Mouse (Mus musculus) c-Kit-positive CD71-positive TER-119-negative erythroid progenitor cells, embryonic 14.5 days (primary cell): Measurements from ENCODE around the gene Ppp1r9b.
"Not testable (repeated sequence)": the region's sequence is repeated elsewhere in the genome, so short reads cannot be mapped to it uniquely, and the experiment has no call there.

Experiments
- DNase-seq: peaks from one replicate; pipeline ENCODE4 v3.0.0-alpha.2; 2013; ENCODE audit warnings: low read depth

Gene Ppp1r9b

DNA sequence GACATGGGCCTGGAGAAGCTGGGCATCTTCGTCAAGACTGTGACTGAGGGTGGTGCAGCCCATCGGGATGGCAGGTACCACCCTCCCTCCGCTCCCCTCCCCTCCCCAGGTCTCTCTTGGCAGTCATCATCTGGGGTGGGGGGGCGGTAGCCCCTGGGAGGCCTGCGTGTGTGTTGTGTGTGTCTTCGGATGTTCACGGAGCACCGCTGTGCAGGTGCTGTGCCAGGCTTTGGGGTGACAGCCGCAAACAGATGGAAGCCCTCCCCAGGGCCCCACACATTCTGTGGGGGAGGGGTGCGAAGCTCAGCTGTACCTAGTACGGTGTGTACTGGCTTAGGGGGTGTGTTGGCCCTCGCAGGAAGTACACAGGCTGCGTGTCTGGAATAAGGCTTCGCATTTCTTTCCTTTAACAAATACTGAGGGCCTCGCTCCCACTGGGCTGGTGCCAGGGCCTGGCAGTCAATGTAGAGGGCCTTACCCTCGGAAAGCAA, 7.3 kb downstream of the Ppp1r9b start:
- DNase-seq = no peak

DNA sequence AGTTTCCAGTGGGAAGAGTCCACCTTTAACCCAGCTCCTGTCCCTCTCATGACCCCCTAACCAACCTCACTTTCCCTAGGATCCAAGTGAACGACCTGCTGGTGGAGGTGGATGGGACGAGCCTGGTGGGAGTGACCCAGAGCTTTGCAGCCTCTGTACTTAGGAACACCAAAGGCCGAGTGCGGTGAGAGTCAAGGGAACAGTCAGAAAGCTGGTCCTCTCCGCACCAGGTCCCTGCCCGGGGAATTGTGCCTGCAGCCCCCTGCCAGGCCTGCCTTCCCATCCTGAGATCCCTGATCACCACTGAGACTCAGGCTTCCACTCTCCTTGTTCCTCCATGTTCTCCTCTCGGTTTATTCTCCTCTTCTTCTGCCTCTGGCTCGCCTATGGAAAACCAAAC, 9.3 kb downstream of the Ppp1r9b start:
- no peak for DNase-seq

DNA sequence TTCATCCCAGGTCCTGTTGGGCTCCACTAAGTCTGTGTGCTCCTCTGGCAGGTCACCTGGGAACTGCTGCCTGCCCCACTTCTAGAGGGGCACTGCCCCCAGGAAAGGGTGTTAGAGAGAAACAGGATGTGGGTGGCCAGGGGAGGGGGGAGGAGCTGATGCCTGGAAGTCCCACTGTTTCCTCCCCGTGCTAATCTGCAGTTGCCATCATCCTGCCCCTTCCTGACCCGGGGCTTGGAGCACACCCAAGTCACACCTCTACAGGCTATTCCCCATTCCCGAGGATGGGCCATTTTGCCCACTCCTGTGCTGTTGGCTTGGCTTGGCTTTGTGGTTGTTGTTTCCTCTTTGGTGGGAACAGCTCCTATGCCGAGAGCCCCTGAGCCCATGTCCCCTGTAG, 9.7 kb downstream of the Ppp1r9b start:
- no peak for DNase-seq

DNA sequence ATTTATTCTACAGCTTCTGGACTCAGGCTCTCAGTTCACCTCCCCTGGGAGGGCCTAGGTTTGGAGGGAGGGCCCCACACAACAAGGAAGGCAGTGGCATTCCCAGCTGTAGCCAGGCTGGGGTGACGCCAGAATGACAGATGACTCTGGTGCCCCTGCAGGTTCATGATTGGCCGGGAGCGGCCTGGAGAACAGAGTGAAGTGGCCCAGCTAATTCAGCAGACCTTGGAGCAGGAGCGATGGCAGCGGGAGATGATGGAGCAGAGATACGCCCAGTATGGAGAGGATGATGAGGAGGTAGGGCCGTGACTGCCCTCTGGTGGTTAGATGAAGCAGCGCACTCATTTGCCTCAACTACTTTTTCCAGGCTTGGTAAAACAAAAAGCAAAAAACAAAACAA, 10.2 kb downstream of the Ppp1r9b start:
- no peak for DNase-seq

DNA sequence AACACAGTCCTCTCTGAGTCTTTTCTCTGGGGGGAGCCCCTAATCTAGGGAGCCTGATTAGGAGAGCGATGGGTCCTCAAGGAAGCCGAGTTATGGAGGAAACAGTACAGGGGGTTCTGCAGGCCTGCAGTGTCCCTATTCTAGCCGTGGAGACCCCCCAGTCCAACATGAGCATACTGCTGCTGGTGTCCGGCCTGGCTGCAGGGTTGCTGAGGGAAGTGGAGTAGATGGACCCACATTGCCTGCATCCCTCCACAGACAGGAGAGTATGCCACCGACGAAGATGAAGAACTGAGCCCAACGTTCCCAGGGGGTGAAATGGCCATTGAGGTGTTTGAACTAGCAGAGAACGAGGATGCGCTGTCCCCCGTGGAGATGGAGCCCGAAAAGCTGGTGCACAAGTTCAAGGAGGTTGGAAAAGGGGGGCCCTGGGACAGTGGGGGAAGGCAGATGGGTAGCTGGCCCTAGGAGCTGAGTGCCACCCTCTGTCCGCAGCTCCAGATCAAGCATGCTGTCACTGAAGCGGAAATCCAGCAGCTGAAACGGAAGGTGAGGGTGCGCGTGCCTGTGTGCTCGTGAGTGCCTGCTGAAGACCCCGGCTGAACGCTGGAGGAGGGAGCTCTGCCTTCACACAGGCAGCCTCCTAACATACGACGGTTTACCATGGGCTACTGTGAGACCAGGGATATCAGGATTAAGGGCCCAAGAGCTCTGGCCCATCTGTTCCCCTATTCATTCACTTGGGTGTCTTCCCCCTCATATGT, 10.9 kb downstream of the Ppp1r9b start:
- no peak for DNase-seq

DNA sequence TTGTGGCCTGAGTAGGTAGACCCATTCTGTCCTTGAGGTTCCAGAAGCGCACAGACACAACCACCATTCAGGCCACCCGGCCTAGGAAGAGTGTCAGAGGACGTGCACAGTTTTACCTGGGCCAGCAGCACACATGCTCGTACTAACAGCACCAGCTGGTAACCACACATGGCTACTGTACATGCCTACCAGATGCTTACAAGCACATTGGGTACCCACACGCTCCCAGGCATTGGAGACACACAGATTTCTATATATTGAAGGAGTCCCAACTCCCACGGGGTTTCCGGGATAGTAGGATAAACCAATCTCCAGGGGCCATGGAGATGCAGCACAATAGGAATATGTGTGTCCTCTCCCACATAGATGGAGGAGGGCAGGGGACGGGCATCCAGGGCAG, 11.9 kb downstream of the Ppp1r9b start:
- no peak for DNase-seq

DNA sequence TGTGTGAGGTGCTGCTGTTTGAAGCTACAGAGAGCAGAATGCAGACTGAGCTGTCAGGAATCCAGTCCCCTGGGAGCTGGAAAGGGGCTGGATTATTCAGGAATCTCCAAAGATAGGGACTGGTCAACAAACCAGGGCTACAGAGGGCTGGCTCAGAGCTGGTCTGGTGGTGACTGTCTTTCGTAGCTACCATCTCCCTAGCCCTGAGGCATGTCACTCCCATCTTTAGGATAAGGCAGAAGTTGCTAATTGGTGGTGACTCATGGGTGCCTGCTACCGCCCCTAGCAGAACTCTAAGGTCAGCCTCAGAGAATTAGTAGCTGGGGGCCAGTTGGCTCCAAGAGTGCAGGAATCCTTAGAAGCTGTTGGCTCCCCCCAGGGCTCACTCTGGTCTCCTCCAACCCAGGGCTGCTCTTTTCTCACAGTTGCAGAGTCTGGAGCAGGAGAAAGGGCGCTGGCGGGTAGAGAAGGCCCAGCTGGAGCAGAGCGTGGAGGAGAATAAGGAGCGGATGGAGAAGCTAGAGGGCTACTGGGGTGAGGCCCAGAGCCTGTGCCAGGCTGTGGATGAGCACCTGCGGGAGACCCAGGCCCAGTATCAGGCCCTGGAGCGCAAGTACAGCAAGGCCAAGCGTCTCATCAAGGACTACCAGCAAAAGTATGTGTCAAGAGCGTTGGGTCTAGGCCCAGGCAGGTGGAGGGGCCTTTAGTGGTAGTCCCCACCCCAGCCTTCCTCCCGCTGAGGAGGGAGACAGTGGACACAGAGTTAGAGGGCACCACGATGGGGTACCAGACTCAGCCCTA, 13.5 kb downstream of the Ppp1r9b start:
- DNase-seq = no peak

DNA sequence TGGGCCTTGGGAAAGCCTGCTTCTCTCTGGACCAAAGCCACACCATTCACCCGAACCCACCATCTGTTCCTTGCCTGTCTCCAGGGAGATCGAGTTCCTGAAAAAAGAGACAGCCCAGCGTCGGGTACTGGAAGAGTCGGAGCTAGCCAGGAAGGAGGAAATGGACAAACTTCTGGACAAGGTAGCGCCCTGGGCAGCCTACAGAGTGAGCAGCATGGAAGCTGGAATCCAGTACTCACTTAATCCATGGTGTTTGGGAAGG, 14.0 kb downstream of the Ppp1r9b start:
- DNase-seq = no peak

DNA sequence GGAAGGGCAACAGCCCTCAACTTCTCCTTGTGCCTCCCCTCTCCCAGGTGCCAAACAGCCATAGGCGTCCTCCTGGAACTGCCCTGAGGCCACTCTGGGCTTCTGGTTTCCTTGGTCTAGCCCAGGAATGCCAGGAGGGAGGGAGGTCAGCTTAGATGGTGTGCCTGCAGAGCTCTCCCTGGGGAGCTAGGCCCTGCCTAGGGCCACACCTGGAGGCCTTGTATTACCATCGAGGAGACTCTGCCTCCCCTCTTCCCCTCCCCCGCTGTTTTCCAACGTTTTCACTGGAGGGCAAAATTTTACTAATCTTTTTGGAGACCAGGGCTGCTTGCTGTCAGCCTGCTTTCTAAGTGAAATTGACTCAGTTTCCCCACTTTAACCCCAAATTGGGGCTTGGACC, 15.2 kb downstream of the Ppp1r9b start:
- DNase-seq = no peak

DNA sequence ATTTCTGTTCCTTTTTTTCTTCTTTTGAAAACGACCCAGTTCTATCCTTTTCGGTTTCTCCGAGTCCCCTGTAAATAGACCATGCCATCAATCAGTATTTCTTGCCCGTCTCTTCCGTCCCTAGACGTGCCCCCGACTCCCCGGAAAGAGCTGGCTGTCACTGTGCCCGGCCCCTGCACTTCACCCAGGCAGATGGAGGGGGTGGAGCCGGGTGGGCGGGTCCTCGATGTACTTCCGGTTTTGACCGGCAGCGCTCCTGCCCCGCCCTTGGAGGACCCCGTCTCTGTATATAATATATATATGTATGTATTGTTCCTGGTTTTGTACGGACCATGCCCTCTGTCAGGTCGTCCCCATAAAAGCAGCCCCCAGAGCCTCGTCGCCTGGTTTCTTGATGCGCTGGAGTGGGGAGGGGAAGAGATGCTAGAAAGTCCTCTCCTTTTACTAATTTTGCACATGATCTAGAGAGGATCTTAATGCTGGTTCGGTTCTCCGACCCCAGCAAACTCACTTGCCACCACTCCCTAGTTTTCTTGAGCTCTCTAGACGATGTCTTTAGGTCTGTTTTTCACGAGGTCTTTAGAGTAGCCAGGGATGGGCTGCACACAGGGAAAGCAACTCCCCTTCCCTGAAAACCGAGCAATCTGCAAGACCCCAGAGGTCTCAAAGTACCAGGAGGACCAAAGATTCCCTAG, 15.8 kb downstream of the Ppp1r9b start:
- DNase-seq = no peak

DNA sequence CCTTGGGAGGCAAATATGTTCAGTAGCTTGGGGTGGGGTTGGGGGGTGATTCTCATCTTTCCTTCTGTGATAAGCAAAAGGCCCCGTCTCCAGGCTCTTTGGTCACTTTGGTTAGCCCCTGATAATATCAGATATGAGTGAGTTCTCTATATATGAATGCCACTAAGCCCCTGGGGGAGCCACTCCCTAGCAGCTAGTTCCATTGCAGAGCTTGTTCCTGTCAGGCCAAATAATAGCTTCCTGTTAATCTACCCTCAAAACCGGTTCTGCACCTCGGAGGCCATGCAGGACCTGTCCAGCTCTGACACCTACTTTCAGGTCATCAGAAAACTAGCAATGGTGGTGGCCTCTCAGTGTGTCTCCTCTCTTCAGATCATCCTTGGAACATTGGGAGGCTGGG, 16.6 kb downstream of the Ppp1r9b start:
- DNase-seq = no peak

DNA sequence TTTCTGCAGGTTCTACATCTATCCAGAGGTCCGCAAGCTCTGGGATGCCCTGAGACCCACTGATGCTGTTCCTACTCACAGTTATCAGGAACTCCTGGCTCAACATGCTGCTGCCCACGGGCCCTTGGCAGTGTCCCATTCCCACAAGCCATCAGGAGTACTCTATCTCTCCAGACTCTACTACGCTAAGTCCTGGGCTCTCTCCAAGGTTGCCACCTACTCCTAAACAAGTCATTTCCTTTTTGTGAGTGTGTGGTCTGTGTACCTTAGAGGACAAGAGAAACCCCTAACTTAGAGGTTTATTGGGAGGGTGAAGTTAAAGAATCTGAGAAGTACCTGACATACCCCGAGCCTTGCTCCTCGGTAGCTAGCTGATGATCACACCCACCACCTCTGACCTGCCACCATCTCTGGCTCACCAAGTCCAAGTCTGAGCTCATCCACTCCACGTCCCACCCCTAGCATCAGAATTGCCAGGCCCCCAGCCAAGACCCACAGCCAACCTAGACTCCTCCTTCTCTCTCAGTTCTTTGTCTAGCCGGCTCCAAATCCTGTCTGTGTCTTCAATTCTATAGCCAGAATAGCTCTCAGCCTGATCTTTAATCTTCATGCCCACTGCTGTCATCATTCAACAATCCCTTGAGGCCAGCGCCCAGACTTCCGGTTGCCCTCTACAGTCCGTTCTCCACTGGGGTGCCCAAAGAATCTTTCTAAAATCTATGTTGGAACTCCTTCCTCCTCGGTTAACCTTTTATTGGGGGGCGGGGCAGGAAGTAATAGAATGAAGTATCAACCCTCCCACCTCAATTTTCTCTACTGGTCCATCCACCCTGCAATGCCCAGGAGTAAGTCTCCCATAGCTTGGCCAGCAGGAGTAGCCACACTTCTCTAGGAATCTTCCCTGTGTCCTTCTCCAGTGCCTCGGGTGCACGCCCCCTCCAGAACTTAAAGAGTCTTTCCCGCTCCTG, 18.1 kb downstream of the Ppp1r9b start:
- no peak for DNase-seq

DNA sequence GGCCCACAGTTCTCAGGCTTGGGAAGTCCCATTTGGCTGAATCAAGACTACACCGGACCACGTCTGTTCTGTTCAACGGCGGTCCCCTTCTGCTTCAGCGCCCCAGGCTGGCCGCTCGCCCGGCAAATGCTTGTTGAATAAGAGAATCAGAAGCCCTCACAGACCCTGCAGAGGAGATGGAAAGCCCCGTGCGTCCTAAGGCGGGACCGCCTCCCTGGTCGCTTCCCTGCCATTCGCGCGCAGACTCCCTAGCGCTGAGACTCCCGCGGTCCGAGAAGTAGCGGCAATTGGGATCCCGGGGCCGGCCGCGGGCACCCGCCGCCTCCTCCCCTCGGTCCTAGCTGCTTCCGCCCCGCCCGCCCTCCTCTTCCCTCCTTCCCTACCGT, 18.8 kb downstream of the Ppp1r9b start, which contains the start of gene Samd14:
Gene Samd14, plus strand, starts transcription at position 251 of the 386 bp plus-strand sequence.
- DNase-seq = no peak

DNA sequence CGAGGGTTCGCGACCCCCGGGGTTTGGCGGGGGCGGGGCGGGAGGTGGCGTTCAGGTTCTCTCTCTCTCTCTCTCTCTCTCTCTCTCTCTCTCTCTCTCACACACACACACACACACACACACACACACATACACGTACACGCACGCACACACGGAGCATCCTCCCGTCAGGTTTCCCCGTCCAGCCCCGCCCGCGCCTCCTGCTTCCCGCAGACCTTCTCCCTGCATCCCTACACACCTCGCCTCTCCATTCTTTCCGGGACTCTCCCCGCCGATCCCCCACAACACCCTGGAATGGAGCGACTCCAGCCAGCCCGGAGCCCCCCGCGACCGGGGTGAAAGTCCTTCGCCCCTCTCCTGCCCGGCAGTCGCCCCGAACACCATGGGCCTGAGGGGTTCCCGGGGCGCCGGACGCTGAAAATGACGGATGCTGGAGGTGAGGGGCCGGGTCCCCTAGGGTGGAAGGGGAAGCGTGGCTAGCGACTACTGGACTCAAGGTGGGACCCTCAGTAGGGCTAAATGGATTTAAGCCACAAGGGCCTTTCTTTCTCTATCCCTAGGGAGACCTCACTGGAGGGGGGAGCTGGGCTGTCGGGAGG, 19.4 kb downstream of the Ppp1r9b start:
- no peak for DNase-seq

DNA sequence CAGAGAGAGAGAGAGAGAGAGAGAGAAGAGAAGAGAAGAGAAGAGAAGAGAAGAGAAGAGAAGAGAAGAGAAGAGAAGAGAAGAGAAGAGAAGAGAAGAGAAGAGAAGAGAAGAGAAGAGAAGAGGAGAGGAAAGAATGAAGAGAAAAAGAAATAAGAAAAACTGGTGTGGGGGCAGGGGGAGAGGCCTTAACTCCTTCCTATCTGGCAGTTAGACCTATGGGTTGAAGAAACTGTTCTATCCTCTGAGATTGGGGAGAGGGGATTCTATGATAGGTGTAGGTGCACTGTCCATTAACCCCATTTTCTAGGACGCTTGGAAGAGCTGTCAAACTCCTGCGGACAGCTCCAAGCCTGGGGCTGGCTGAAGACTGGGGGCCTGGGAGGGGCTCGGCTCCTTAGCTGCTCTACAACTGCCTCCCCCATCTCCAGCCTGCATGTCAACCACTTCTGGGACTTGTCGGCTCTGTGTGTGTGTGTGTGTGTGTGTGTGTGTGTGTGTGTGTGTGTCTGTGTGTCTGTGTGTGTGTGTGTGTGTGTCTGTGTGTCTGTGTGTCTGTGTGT, 20.1 kb downstream of the Ppp1r9b start:
- not testable (repeated sequence) for DNase-seq

DNA sequence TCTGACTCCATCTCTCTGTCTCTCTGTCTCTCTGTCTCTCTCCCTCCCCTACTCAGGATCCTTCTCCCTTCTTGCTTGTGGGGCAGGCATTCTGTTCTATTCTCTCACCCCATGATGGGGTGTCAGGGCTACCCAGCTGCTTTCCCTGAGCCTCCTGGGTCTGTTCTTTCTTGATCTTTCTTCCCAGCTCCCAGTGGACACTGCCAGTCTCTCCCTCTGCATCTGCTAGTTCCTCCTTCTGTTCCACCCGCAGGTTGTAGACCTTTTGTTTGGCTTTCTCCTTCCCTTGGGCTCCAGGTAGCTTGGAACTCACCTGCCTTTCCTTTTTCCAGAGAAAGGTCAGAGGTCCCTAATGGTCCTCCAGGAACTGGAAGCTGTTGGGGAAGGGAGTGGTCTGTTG, 20.6 kb downstream of the Ppp1r9b start:
- no peak for DNase-seq

DNA sequence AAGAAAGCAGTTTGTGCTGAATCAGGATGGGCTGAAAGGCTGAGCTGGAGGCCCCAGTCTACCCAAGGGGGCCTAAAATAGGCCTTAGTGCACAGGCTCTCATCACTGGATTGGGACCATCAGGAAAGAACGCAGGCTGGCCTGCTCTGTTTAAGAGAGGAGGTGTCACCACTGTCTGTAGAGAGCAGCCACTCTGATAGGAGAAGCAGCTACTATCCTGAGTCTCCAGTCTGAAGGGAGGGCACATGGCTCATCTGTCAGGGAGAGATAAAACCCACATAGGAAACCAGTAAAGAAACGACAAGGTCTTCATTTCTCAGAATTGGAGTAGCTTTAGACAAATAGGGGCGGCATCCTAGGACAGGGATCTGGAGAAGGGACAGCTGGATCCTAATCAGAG, 21.2 kb downstream of the Ppp1r9b start:
- peak; percentile 94 for DNase-seq

DNA sequence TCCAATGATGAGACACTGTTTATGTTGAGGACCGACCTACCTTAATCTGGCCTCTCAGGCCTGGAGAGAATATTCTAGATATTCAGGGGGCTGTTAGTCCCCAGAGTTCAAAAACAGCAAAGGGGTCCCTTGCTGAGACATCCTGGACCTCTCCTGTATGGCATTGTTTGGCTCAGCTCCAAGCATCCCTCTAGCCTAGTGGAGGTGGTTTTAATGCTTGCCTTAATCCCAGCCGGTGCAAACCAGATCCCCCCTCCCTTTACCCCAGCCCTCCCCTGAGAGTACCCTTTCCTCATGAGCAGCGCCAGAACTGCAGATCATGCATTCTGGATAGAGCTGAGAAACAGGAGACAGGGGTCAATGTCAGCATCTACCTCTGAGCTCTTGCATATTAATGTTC, 21.7 kb downstream of the Ppp1r9b start:
- DNase-seq = no peak

DNA sequence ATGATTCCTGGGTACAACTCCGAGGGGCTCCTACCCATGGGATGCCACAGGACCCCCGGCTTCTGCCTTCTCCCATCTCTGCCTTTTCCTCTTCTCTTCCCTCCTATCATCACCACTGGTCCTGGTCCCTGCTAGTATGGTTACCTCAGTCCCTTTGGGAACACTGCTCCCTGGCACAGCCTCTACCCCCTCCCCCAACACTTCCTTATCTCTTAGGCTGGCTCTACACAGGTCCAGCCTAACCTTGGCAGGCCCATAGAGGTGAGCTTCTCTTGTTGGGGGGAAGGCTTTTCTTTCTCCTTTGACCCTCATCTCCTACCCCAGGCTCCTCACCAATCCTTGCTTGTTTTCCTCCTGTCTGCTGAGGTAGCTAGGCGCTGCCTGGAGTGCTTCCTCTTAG, 24.6 kb downstream of the Ppp1r9b start:
- DNase-seq = no peak

DNA sequence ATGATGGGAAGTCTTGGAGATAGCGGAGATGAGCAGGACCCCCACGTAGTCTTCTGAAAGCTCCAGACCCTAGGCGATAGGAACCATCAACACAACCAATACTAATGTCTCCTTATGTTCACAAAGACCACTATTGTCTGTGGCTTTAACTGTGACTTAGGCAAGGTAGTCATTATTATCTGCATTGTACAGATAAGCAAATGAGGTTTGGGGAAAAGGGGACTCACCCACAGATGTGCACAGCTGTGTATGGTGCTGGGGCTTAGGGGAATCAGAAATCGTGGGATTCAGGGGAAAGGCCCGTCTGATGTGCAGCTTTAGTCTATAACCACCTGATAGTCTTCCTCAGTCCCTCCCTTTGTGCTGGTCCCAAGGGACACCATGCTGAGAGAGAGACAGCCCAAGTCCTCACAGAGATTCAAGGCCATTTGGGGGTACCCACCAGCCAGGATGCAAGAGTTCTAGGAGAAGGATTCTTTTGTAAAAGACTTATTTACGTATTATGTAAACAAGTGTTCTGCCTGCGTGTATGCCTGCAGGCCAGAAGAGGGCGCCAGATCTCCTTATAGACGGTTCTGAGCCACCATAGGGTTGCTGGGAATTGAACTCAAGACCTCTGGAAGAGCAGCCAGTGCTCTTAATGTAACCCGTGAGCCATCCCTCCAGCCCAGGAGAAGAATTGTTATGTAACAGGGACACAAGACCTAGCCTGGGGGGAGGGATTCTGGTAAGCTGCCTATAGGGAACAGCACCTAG, 31.6 kb downstream of the Ppp1r9b start:
- DNase-seq = no peak
